Mouse (Mus musculus) liver, embryonic 14.5 days (tissue): Measurements from ENCODE around the gene Nrxn1.

Source experiments
- CTCF ChIP-seq: IDR thresholded peaks from 2 replicates; pipeline ENCODE4 v1.5.1; 2016; ENCODE audit warnings: antibody characterized with exemption, low read depth, control low read depth
- EP300 ChIP-seq: IDR thresholded peaks from 2 replicates; pipeline ENCODE4 v1.6.1; 2016; ENCODE audit warnings: antibody characterized with exemption, low read depth

- TF ChIP-seq CTCF: no peak
- no peak for TF ChIP-seq EP300
Observed at GRCm38 (mm10) chr17:90141602-90142001, 951.3 kb downstream of the Nrxn1 start.
